Mouse (Mus musculus) cerebellum, adult 2 months (tissue): ENCODE measurements at regions not wholly inside any gene's neighbourhood (a gene's known extent, or its start where the extent isn't known, plus 50 kb on each side); places are given as distances from the start of the nearest gene placed in this dataset.

Experiments
- DNase-seq, 2 experiments: peaks; one replicate each; pipeline ENCODE4 v3.0.0; 2021
- H3K27ac ChIP-seq: fragments of 200-500 bp; 2 replicates; pipeline ENCODE4 v1.5.1; 2012; ENCODE audit warnings: low read length, control low read depth, inconsistent platforms; ENCODE audit not compliant: insufficient read depth
- H3K27me3 ChIP-seq: fragments of 200-500 bp; 2 replicates; pipeline ENCODE4 v1.6.1; 2012; ENCODE audit warnings: inconsistent platforms, mild to moderate bottlenecking, low read length, moderate library complexity; ENCODE audit not compliant: control insufficient read depth, insufficient read depth
- H3K4me1 ChIP-seq: fragments of 200-500 bp; 2 replicates; pipeline ENCODE4 v1.6.1; 2011; ENCODE audit warnings: low read length; ENCODE audit not compliant: control insufficient read depth, insufficient read depth
- H3K4me3 ChIP-seq: fragments of 200-500 bp; replicated peaks from 2 replicates; pipeline ENCODE3; 2011; ENCODE audit warnings: mild to moderate bottlenecking, low read depth, low read length, control low read depth; ENCODE audit not compliant: insufficient read depth
- CTCF ChIP-seq: fragments of 200-500 bp; IDR thresholded peaks from 2 replicates; pipeline ENCODE4 v1.5.1; 2011; ENCODE audit warnings: low read depth, mild to moderate bottlenecking, control low read depth, low read length, moderate library complexity, borderline replicate concordance; ENCODE audit not compliant: insufficient read depth
- POLR2A ChIP-seq: fragments of 200-500 bp; IDR thresholded peaks from 2 replicates; pipeline ENCODE4 v1.6.1; 2011; ENCODE audit warnings: low read length, control low read depth, borderline replicate concordance; ENCODE audit not compliant: insufficient read depth
- WGBS: fragments of 180-500 bp; shearing (Covaris S2); methylation state at CpG from one replicate; pipeline ENCODE4 v1.1.7; 2018; 5-methylcytosine and 5-hydroxymethylcytosine counted together

GRCm38 (mm10) chr15:93091396-93091795, 183.6 kb downstream of the Gxylt1 start:
- DNase-seq = no peak
- Histone ChIP-seq H3K27me3 (no peaks in the 10 kb centered on the region; the same call in 1 of the 2 replicates), H3K4me1 (no peaks in the 10 kb centered on the region), H3K27ac (no peak overlapping the region), H3K4me3 (no peak overlapping the region)
- TF ChIP-seq CTCF = no peak
- WGBS = 96% methylated on average over 2 of the region's 2 CpGs

- Histone ChIP-seq H3K4me3 (no peak overlapping the region), H3K27ac (no peak overlapping the region), H3K4me1 (no peaks in the 10 kb centered on the region), H3K27me3 (no peaks in the 10 kb centered on the region; the same call in 1 of the 2 replicates)
- TF ChIP-seq CTCF (peak; percentile 55), POLR2A (no peak)
- 30% methylated on average over 13 of the region's 13 CpGs for WGBS
- peak; percentile 21 to 29 for DNase-seq
Measured at GRCm38 (mm10) chr15:93089347-93089746, 185.6 kb downstream of the Gxylt1 start.

GRCm38 (mm10) chr15:93084967-93085617, 189.9 kb downstream of the Gxylt1 start:
- DNase-seq = no peak
- H3K4me3 ChIP-seq = no peak overlapping the region
- 16% methylated on average over 14 of the region's 14 CpGs for WGBS
- no peak overlapping the region for H3K27ac ChIP-seq
- no peaks in the 10 kb centered on the region; the same call in 1 of the 2 replicates for H3K27me3 ChIP-seq
- no peaks in the 10 kb centered on the region for H3K4me1 ChIP-seq
- no peak for TF ChIP-seq POLR2A

- no peak for DNase-seq
- no peak overlapping the region for H3K4me3 ChIP-seq
- no peaks in the 10 kb centered on the region for H3K4me1 ChIP-seq
- no peaks in the 10 kb centered on the region for H3K27me3 ChIP-seq
- TF ChIP-seq CTCF = no peak
- TF ChIP-seq POLR2A = no peak
- H3K27ac ChIP-seq = no peak overlapping the region
- 67% methylated on average over 6 of the region's 6 CpGs for WGBS
Measured at GRCm38 (mm10) chr15:93074070-93074469, 200.9 kb downstream of the Gxylt1 start.

GRCm38 (mm10) chr15:93062213-93063131, 212.5 kb downstream of the Gxylt1 start:
- Histone ChIP-seq H3K4me3 (no peak overlapping the region), H3K4me1 (no peaks in the 10 kb centered on the region), H3K27ac (no peak overlapping the region), H3K27me3 (no peaks in the 10 kb centered on the region; the same call in 1 of the 2 replicates)
- 25% methylated on average over 10 of the region's 10 CpGs for WGBS
- TF ChIP-seq CTCF (no peak), POLR2A (no peak)
- DNase-seq = peak in 1 of 2 experiments; percentile 7

- H3K27me3 ChIP-seq = no peaks in the 10 kb centered on the region
- no peak overlapping the region for H3K4me3 ChIP-seq
- DNase-seq = no peak
- H3K27ac ChIP-seq = no peak overlapping the region
- no peak for TF ChIP-seq CTCF
- no peak for TF ChIP-seq POLR2A
- WGBS = 87% methylated on average over 3 of the region's 3 CpGs
- H3K4me1 ChIP-seq = no peaks in the 10 kb centered on the region
Measured at GRCm38 (mm10) chr15:93053471-93053870, 221.5 kb downstream of the Gxylt1 start.

GRCm38 (mm10) chr15:93027185-93027584, 247.8 kb downstream of the Gxylt1 start:
- no peaks in the 10 kb centered on the region for H3K27me3 ChIP-seq
- TF ChIP-seq CTCF (no peak), POLR2A (no peak)
- no peaks in the 10 kb centered on the region for H3K4me1 ChIP-seq
- DNase-seq = peak in 1 of 2 experiments; percentile 5
- no peak overlapping the region for H3K4me3 ChIP-seq
- H3K27ac ChIP-seq = no peak overlapping the region
- WGBS = 59% methylated on average over 6 of the region's 6 CpGs

- Histone ChIP-seq H3K27ac (no peak overlapping the region), H3K4me3 (no peak overlapping the region), H3K27me3 (no peaks in the 10 kb centered on the region), H3K4me1 (no peaks in the 10 kb centered on the region)
- TF ChIP-seq CTCF (no peak), POLR2A (no peak)
- WGBS = 38% methylated on average over 11 of the region's 11 CpGs
- DNase-seq = peak in 1 of 2 experiments; percentile 15
Measured at GRCm38 (mm10) chr15:93026456-93027078, 248.4 kb downstream of the Gxylt1 start.
